Mouse (Mus musculus) 3134 (cell line): ENCODE results near the gene Nobox.

Experiments
- DNase-seq: peaks from one replicate; pipeline ENCODE4 v3.0.0-alpha.2; 2011; ENCODE audit warnings: low spot score; ENCODE audit not compliant: insufficient read length; ENCODE audit errors: extremely low read depth

The Nobox gene

GRCm38 (mm10) chr6:43309454-43309853 is at the start of gene Nobox:
Gene Nobox (minus strand): TSS chr6:43309554.
- DNase-seq: no peak

- DNase-seq: no peak
Measured at GRCm38 (mm10) chr6:43354562-43355241, 45.3 kb upstream of the Nobox start.

GRCm38 (mm10) chr6:43353446-43353845 is 44.1 kb upstream of the Nobox start:
- peak; percentile 52 for DNase-seq

DNA sequence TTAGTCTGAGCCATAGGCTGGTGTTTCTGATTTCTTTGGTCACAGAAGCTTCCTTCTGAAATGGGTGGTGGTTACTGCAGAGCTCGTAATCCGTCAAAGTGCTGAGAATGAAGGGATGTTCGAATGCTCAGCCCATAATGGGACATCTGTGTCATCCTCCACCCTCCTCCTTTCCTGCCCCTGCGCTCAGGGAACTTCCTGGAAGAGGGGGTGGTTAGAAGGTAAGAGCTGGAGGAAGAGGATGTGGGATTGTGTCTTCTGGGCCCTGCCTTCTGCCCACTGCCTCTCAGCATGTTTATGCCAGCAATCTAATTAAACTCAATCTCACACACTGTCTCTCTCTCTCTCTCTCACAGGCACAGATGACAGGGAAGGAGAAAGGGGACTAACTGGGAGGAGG is 39.7 kb upstream of the Nobox start:
- no peak for DNase-seq

DNA sequence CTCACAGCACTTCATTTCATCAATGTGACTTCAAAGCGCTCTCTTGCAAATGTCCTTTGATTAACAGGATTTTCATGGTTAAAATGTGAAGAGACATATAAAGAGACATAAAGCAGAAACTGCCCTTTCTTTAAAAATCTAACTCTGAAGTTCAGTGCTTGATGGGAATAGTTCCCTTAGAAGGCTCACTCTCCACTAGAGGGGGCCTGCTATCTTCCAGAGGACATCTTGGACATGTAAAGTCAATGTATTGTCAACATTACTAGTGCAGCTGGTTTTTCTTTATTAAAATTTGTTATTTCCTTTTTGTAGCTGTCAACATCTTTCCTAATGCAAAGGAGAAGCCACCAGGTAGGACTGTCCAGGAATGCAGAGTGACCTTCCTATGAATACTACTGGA is 38.3 kb upstream of the Nobox start:
- DNase-seq: no peak

GRCm38 (mm10) chr6:43343006-43343405 is 33.7 kb upstream of the Nobox start:
- no peak for DNase-seq

DNA sequence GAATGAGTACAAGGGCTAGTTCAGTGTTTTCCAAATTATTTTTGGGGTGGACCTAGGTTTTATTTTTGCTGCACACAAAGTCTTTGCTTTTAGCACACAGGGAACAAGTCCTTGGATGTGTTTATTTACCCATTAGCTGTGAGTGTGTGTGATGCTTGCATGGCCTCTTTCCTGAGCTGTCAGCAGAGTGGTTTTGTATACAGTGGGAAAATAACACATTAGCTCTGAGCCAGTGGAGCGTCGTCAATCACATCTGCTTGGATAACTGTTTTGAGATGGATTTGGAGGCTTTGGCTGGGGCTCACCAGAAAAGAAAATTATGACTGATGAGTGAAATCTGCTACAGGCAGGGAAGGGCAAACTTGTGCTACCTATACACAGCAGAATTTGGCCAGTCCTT is 33.0 kb upstream of the Nobox start:
- no peak for DNase-seq

DNA sequence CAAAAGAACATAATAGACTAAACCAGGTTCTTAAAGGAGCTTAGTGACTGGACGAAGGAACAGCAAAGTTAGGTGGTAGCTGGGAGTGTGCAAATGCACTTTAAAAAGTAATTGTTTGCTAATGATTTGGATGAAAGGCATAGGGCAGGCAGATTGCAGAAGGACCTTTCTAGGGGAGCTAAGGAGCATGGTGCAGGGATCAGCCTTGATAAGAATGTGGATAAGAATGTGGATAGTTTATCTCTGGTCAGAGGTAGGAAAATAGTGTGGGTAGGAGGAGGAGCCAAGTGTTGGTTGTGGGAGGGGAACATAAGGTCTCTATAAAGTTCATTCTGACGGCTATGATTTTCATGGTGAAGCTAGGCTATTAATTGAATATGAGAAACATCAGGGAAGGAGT is 29.4 kb upstream of the Nobox start:
- DNase-seq: no peak

DNA sequence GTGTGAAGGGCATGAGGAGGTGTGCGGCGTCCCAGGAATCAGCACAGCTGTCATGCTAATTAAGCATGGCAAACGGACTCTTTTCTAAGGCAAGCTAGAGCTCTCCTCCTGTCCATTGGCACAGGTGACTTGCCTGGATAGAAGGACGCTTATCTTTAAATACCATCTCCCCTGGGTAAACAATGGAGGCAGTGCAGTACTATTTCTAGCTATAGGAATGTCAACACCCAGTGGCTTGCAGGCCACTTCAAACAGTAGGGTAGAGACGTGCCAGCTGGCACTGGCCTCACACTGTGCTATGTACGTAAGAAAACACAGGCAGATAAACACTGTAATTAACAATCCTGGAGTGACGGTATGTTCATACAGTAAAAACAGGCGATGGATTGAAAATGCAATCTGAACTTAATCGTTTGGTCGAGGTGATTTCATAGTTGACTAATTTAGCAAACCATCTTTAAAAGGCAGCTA is 28.2 kb upstream of the Nobox start:
- no peak for DNase-seq

DNA sequence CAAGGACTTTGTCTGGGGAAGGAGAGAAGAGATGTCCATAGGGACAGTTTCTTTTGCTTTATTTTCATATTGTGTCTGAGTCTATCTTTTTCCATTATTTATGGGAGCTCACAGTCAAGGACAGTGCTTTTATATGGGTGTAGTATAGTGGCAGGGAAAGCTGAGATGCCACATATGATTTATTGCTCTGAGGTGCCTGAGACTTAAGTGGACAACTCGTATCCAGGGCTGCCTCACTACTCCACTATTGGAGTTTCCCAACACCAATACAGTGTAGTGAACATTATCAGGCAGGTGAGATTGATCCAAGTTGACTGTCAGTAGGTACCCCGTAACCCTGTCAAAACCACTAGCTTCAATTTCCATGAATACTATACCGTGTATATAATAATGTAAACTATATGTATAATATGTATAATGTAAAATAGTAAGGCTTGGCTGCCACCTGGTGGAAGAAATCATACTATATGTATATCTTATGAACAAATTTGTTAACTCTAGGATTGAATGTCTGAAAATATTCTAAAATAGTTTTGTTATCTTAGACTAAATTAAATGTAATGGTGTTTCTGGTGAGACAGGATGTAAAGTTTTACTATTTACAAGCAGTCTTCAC is 26.4 kb upstream of the Nobox start:
- no peak for DNase-seq

- no peak for DNase-seq
Measured at GRCm38 (mm10) chr6:43333479-43333878, 24.1 kb upstream of the Nobox start.

DNA sequence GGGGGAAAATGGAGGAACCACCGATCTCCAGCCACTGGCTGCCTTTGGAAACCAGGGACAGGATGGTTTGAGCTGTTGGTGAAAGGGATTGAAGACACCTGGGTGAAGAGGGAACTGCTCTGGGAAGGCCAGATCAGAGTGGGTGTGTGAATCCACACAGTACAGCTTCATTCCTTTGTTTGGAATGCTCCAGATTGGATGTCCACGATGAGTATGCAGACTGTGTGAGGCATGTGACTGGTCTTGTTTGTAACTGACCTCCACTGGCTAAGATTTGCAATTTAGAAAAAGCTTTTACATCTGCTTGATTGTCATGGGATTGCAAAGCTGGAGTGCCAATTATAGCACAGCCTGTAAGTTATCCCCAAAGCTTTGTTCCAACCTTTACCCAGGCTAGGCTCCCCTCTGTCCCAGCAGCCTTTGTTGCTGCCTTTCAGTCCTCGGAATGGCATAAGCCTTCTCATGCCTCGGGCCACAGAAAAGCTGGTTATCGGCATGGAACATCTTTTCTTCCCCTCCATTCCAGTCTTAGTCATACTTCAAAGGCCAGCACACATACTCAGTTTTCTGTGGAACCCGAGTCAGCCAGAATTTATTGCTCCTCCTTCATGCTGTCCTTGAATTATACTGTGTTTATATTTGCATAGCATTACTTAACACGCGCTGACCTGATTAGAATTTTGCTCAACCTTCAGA is 3.8 kb upstream of the Nobox start:
- DNase-seq: no peak

DNA sequence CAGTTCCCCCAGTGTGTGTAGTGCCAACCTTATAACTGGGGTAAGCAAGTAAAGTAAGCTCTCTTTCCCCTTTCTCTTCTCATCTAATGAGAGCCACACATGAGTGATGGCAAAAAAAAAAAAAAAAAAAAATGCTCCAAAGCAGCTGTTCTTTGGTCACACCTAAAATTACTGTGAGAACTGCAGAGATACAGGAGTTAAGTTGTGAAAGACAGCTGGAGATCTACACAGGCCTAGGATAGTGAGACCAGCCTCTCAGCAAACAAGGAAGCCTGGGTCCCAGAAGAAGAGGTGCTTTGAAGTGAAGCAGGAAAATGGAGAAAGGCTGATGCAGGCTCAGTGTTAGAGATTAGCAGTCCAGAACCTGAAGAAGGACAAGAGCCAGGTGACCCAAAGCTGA is 3.2 kb upstream of the Nobox start:
- DNase-seq: no peak

GRCm38 (mm10) chr6:43310071-43310470 is 717 bp upstream of the Nobox start:
- no peak for DNase-seq

DNA sequence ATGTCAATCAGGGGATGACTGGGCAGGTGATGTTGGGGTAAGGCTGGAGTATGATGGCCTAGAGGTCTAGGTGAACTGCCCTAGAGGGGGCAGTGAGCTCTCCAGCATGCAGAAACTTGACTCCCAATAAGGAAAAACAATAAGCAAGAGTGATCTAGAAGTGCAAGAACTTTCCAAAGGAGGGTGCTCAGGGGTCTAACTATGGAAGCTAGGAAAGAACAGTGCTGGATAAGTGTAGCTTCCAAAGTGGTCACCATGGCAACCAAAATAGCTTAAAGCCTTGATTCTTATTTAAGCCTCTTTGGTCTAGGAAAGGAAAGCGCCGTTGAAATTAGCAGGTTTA is 11.9 kb downstream of the Nobox start:
- no peak for DNase-seq

- no peak for DNase-seq
Measured at GRCm38 (mm10) chr6:43296798-43297507, 12.4 kb downstream of the Nobox start.

DNA sequence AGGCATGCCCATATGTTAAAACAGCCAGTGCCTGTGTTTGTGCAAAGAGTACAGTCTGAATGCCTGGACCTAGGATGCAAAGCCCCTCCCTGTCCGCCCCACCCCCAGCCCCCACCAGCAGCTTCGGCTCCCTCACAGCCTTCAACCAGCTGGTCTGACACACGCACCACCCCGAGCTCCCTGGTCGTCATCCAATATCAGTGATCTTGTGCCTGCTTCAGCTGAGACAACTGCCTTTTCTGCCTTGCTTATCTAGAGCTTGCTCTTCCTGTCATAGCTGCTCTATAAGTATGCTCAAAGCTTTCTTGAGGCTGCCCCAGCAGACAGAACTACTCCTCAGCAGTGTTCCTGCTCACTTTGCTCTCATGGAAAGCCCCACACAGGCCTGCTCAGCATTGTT is 13.4 kb downstream of the Nobox start:
- no peak for DNase-seq

- no peak for DNase-seq
Measured at GRCm38 (mm10) chr6:43293175-43293574, 16.2 kb downstream of the Nobox start.

- peak; percentile 73 for DNase-seq
Measured at GRCm38 (mm10) chr6:43292471-43293076, 16.8 kb downstream of the Nobox start.

- peak; percentile 60 for DNase-seq
Measured at GRCm38 (mm10) chr6:43292041-43292440, 17.3 kb downstream of the Nobox start.

GRCm38 (mm10) chr6:43280481-43280880 is 28.9 kb downstream of the Nobox start:
- DNase-seq: no peak
